Mouse (Mus musculus) MEL (cell line): ENCODE data around the gene Hdac4.

Experiments
- CHD1 ChIP-seq: IDR thresholded peaks from 2 replicates; pipeline ENCODE4 v1.6.1; 2012; ENCODE audit warnings: low read depth, mild to moderate bottlenecking, inconsistent platforms, low read length, improper control_type of control experiment
- CTCF ChIP-seq, 3 experiments: IDR thresholded peaks in 2 of 3; conservative IDR thresholded peaks in 1 of 3; 2 replicates each; pipeline ENCODE4 v1.5.1; 2011 to 2012; ENCODE audit warnings: low read length in 3 of 3, low read depth in 2 of 3, mild to moderate bottlenecking in 2 of 3, improper control_type of control experiment in 1 of 3, inconsistent platforms in 1 of 3, mixed read lengths in 1 of 3, moderate library complexity in 1 of 3; ENCODE audit not compliant: control insufficient read depth in 1 of 3, insufficient read depth in 1 of 3, poor library complexity in 1 of 3, severe bottlenecking in 1 of 3
- ELF1 ChIP-seq: IDR thresholded peaks from 2 replicates; pipeline ENCODE4 v1.6.1; 2014; ENCODE audit warnings: low read depth, mild to moderate bottlenecking, inconsistent platforms, low read length, improper control_type of control experiment, moderate library complexity
- EP300 ChIP-seq, 2 experiments: IDR thresholded peaks; 2 replicates each; pipeline ENCODE4 v1.6.1; 2011; ENCODE audit warnings: improper control_type of control experiment in 2 of 2, low read length in 2 of 2, low read depth in 1 of 2, mild to moderate bottlenecking in 1 of 2
- HCFC1 ChIP-seq: IDR thresholded peaks from 2 replicates; pipeline ENCODE4 v1.6.1; 2012; ENCODE audit warnings: low read depth, mild to moderate bottlenecking, inconsistent platforms, low read length, improper control_type of control experiment, moderate library complexity
- MAFK ChIP-seq: IDR thresholded peaks from 2 replicates; pipeline ENCODE4 v1.6.1; 2011; ENCODE audit warnings: low read depth, mild to moderate bottlenecking, low read length, improper control_type of control experiment, borderline replicate concordance
- MAZ ChIP-seq: IDR thresholded peaks from 2 replicates; pipeline ENCODE4 v1.6.1; 2012; ENCODE audit warnings: low read depth, mild to moderate bottlenecking, inconsistent platforms, low read length, improper control_type of control experiment
- MXI1 ChIP-seq: IDR thresholded peaks from 2 replicates; pipeline ENCODE4 v1.6.1; 2011; ENCODE audit warnings: mild to moderate bottlenecking, low read depth, low read length, improper control_type of control experiment
- MYC ChIP-seq: IDR thresholded peaks from 2 replicates; pipeline ENCODE4 v1.6.1; 2011; ENCODE audit warnings: low read depth, mild to moderate bottlenecking, low read length, improper control_type of control experiment, moderate library complexity
- RAD21 ChIP-seq: IDR thresholded peaks from 2 replicates; pipeline ENCODE4 v1.6.1; 2011; ENCODE audit warnings: mild to moderate bottlenecking, low read depth, low read length, improper control_type of control experiment
- SIN3A ChIP-seq: IDR thresholded peaks from 2 replicates; pipeline ENCODE4 v1.6.1; 2012; ENCODE audit warnings: low read length, improper control_type of control experiment, inconsistent platforms
- TAL1 ChIP-seq: IDR thresholded peaks from 2 replicates; pipeline ENCODE4 v1.6.1; 2012; ENCODE audit warnings: mild to moderate bottlenecking, inconsistent platforms, low read length, moderate library complexity, mixed read lengths
- ZC3H11A ChIP-seq: IDR thresholded peaks from 2 replicates; pipeline ENCODE4 v1.6.1; 2012; ENCODE audit warnings: low read depth, mild to moderate bottlenecking, inconsistent platforms, low read length, improper control_type of control experiment
- ZNF384 ChIP-seq: IDR thresholded peaks from 2 replicates; pipeline ENCODE4 v1.6.1; 2012; ENCODE audit warnings: low read depth, mild to moderate bottlenecking, inconsistent platforms, low read length, improper control_type of control experiment

DNA sequence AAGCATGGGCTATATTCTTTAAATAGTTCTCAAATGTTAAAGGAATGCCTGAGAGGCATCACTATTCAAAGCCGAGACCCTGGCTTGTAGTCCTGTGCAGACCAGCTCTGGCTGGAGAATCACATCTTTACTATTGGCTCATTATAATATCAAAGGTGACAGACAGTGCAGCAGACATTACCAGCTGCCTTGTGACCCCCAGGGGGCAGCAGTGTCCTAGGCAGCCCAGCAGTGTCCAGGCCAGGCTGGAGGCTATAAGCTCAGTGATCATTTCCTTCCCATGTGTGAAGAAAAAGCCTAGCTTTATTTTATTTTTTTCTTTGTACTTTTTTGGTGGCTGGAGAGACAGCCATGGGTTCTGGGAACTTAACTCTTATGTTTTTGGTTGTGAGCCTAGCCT is 233.2 kb downstream of the Hdac4 start:
- TF ChIP-seq MAFK (no peak), CTCF (IDR thresholded peaks at IDR 0.05 in 2 of 3, conservative IDR thresholded peaks at IDR 0.05 in 1 of 3; ENCODE audit: control insufficient read depth in 1 of 3, insufficient read depth in 1 of 3, low read depth in 2 of 3, low read length in 3 of 3, poor library complexity in 1 of 3, severe bottlenecking in 1 of 3) (peak; percentile 75 to 90 (median 81)), RAD21 (peak; percentile 86), MAZ (no peak), MYC (no peak), EP300 (IDR thresholded peaks at IDR 0.05; ENCODE audit: low read depth in 1 of 2, low read length in 2 of 2) (no peak), ELF1 (no peak), ZC3H11A (peak; percentile 78), MXI1 (no peak), SIN3A (no peak), HCFC1 (no peak), CHD1 (no peak), TAL1 (no peak), ZNF384 (no peak)
